Comparison of ENCODE assay signal across 8 mouse cellular contexts in genomic region chr7:128003688-128004087, GRCm38 (mm10). TPM values are rescaled to one million over a fixed set of nuclear protein-coding genes. Genes with fewer than 3 reads are reported as not detected.
DNase-seq lines count a peak whose midpoint lies in the region; ATAC-seq and TF ChIP-seq lines count a peak whose summit lies in the region.

TSS of gene Trim72 (plus strand) at chr7:128003949.

- TF ChIP-seq CTCF in kidney, postnatal 0 days (IDR thresholded peaks at IDR 0.05; ENCODE audit: low read depth) = no peak
- TF ChIP-seq CTCF in liver, postnatal 0 days (IDR thresholded peaks at IDR 0.05; ENCODE audit: low read depth) = no peak

- TF ChIP-seq EP300 in liver, postnatal 0 days (IDR thresholded peaks at IDR 0.05; ENCODE audit: low read depth) = no peak

- peaks cover 13% of the 10 kb centered on the region for H3K4me1 ChIP-seq in kidney, postnatal 0 days (replicated peaks; ENCODE audit: insufficient read depth, low read length)
- peaks cover 28% of the 10 kb centered on the region for H3K4me1 ChIP-seq in embryonic facial prominence, embryonic 10.5 days
- peaks cover 22% of the 10 kb centered on the region for H3K4me1 ChIP-seq in heart, embryonic 16.5 days (ENCODE audit: control insufficient read depth, insufficient read depth, low read length)
- peaks cover 11% of the 10 kb centered on the region for H3K4me1 ChIP-seq in liver, postnatal 0 days (ENCODE audit: insufficient read depth)

- no peak for DNase-seq in kidney, postnatal 0 days (ENCODE audit: low spot score)
- DNase-seq in kidney, adult 18-20 months = no peak
- no peak for DNase-seq in embryonic facial prominence, embryonic 10.5 days (ENCODE audit: low spot score)
- no peak for DNase-seq in liver, postnatal 0 days
- no peak for DNase-seq in Muller cell, postnatal 12 days (ENCODE audit: inconsistent ontology term)
- no peak for DNase-seq in spleen, postnatal 10 days (ENCODE audit: low spot score in 2 of 2)
- DNase-seq in layer of hippocampus, adult 18-20 months (ENCODE audit: low spot score in 2 of 2) = no peak

- no peaks in the 10 kb centered on the region for H3K9me3 ChIP-seq in kidney, postnatal 0 days (replicated peaks; ENCODE audit: low read length)
- H3K9me3 ChIP-seq in embryonic facial prominence, embryonic 10.5 days = no peaks in the 10 kb centered on the region
- no peaks in the 10 kb centered on the region for H3K9me3 ChIP-seq in heart, embryonic 16.5 days (replicated peaks; ENCODE audit: control insufficient read depth, low read length)
- no peaks in the 10 kb centered on the region for H3K9me3 ChIP-seq in liver, postnatal 0 days (ENCODE audit: low read length)

- H3K27ac ChIP-seq in kidney, postnatal 0 days = peak within 1 kb of the TSS; percentile 91
- peak within 1 kb of the TSS; percentile 67 for H3K27ac ChIP-seq in embryonic facial prominence, embryonic 10.5 days (replicated peaks)
- peak within 1 kb of the TSS; percentile 31; the same call in 1 of the 2 replicates for H3K27ac ChIP-seq in heart, embryonic 16.5 days (ENCODE audit: low read length)
- no peak within 1 kb of the TSS for H3K27ac ChIP-seq in liver, postnatal 0 days (ENCODE audit: low read depth)

- peak within 1 kb of the TSS; percentile 43 for H3K4me2 ChIP-seq in kidney, postnatal 0 days (ENCODE audit: low read length)
- peak within 1 kb of the TSS; percentile 41 for H3K4me2 ChIP-seq in heart, embryonic 16.5 days (ENCODE audit: low read depth, low read length)
- H3K4me2 ChIP-seq in liver, postnatal 0 days (ENCODE audit: low read depth, low read length) = peak within 1 kb of the TSS; percentile 22; the same call in 1 of the 2 replicates

- H3K27me3 ChIP-seq in kidney, postnatal 0 days (ENCODE audit: insufficient read depth, low read length) = no peaks in the 10 kb centered on the region
- H3K27me3 ChIP-seq in embryonic facial prominence, embryonic 10.5 days (replicated peaks; ENCODE audit: low read depth, poor library complexity, severe bottlenecking) = peaks cover 33% of the 10 kb centered on the region
- H3K27me3 ChIP-seq in heart, embryonic 16.5 days (ENCODE audit: control insufficient read depth, insufficient read depth, low read length) = no peaks in the 10 kb centered on the region
- H3K27me3 ChIP-seq in liver, postnatal 0 days (ENCODE audit: insufficient read depth, low read length) = no peaks in the 10 kb centered on the region

- H3K9ac ChIP-seq in kidney, postnatal 0 days (ENCODE audit: low read depth, low read length) = peak within 1 kb of the TSS; percentile 19; the same call in 1 of the 2 replicates
- peak within 1 kb of the TSS; percentile 41 for H3K9ac ChIP-seq in heart, embryonic 16.5 days (ENCODE audit: low read length)
- H3K9ac ChIP-seq in liver, postnatal 0 days (replicated peaks) = no peak within 1 kb of the TSS

- ATAC-seq in kidney, postnatal 0 days (replicated peaks; ENCODE audit: low FRiP score, low read depth) = no peak
- ATAC-seq in heart, embryonic 16.5 days (replicated peaks; ENCODE audit: extremely low read depth, insufficient read depth, low FRiP score) = peak; percentile 56; the same call in 1 of the 2 replicates
- ATAC-seq in liver, postnatal 0 days = no peak

- WGBS in kidney, postnatal 0 days = 51% methylated on average over 2 of the region's 2 CpGs
- WGBS in embryonic facial prominence, embryonic 10.5 days = 93% methylated on average over 2 of the region's 2 CpGs
- 53% methylated on average over 2 of the region's 2 CpGs for WGBS in heart, embryonic 16.5 days
- 71% methylated on average over 2 of the region's 2 CpGs for WGBS in liver, postnatal 0 days (ENCODE audit: insufficient replicate concordance)

- no peaks in the 10 kb centered on the region for H3K36me3 ChIP-seq in kidney, postnatal 0 days (ENCODE audit: insufficient read depth, low read length)
- H3K36me3 ChIP-seq in embryonic facial prominence, embryonic 10.5 days (replicated peaks) = no peaks in the 10 kb centered on the region
- no peaks in the 10 kb centered on the region for H3K36me3 ChIP-seq in heart, embryonic 16.5 days (ENCODE audit: control insufficient read depth, insufficient read depth)
- no peaks in the 10 kb centered on the region for H3K36me3 ChIP-seq in liver, postnatal 0 days (replicated peaks; ENCODE audit: insufficient read depth, low read length)

- no peak within 1 kb of the TSS for H3K4me3 ChIP-seq in kidney, postnatal 0 days (replicated peaks; ENCODE audit: low read depth, low read length)
- peak within 1 kb of the TSS; percentile 44 for H3K4me3 ChIP-seq in embryonic facial prominence, embryonic 10.5 days
- no peak within 1 kb of the TSS for H3K4me3 ChIP-seq in heart, embryonic 16.5 days (ENCODE audit: low read length)
- H3K4me3 ChIP-seq in liver, postnatal 0 days (ENCODE audit: low read depth, low read length) = no peak within 1 kb of the TSS

RNA-seq across cellular contexts. Expression of gene Trim72, which starts in this region (rescaled TPM):
- polyA plus RNA-seq in kidney, postnatal 0 days (2015; fragmentation: Nextera tagmentation; extraction: Ambion mirVana) = 0.11 TPM in 1 of 2 replicates, not detected in the other
- polyA plus RNA-seq in embryonic facial prominence, embryonic 10.5 days (2016; fragmentation: Nextera tagmentation; extraction: Ambion mirVana) = not detected in 2 replicates
- 0.84 and 1.0 TPM in 2 replicates for polyA plus RNA-seq in heart, embryonic 16.5 days (2015; fragmentation: Nextera tagmentation; extraction: Ambion mirVana)
- 0.12 TPM in 1 of 2 replicates, not detected in the other for polyA plus RNA-seq in liver, postnatal 0 days (2015; fragmentation: Nextera tagmentation; extraction: Ambion mirVana)
- total RNA-seq in layer of hippocampus, adult 18-20 months (2021) = under 1 TPM; 0.32 to 0.58 TPM
